Mouse (Mus musculus) ovary, postnatal 36 days (tissue): Measurements from ENCODE around the gene Oca2.
A peak's percentile ranks its signal among the peaks of the same experiment; 100 is the strongest.

Source experiments
- DNase-seq: peaks from one replicate; pipeline ENCODE4 v3.0.0; 2022; ENCODE audit warnings: low spot score, mixed read lengths

Gene Oca2

GRCm38 (mm10) chr7:56382706-56383105 lies 143.1 kb downstream of the Oca2 start:
- DNase-seq: no peak

DNA sequence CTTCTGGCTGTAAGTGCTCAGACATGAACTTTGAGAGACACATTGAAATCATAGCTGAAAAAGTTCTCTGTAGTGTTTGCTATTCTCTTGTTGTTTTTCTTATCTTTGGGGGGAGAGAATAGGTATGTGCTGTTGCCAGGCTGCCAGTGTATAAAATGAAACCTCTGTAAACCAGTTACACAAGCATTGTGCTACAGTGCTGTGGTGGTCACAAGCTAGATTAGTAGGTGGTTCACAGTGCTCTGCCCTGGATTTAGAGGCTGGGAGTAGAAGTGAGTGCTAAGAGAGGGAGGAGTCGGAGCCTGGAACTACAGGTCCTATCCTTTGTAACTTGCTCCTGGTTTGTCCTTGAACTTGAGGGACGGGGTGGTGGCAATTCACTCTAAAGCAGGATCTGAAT lies 148.7 kb downstream of the Oca2 start:
- no peak for DNase-seq

DNA sequence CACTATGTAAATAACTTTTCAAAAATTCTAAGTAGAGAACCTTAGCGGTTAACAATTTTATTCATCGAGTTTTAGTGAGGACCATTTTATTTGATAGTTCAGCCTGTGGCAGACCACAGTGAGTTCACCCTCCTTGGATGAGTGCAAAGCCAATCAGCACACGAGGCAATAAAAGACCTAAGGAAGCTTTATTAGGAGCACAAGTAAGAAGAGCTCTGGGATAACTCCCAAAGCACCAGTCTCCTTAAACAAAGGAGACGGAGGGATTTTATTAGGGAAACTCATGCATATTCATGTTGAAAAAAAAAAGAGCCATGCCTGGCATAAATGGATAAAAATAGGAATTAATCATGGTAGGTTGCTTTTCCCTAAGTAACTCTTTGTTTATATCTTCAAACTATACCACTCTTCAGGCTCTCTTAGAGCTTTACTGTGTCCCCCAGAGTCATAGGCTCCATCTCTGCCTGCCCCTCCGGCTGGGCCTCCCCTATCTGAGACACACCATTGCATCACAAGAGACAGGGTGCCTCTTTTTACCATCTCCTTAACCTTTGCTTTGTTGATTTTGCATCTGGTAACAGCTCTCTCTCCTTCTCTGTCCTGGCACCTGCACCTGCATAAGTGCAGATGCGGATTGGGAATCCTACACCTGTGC lies 178.7 kb downstream of the Oca2 start:
- no peak for DNase-seq

- DNase-seq: peak; percentile 18
These were observed 179.8 kb downstream of the Oca2 start for GRCm38 (mm10) chr7:56419253-56419844.

- no peak for DNase-seq
These were observed 182.4 kb downstream of the Oca2 start for GRCm38 (mm10) chr7:56421946-56422345.

- DNase-seq: no peak
These were observed 184.0 kb downstream of the Oca2 start for GRCm38 (mm10) chr7:56423548-56423947.

GRCm38 (mm10) chr7:56460814-56461520 lies 221.4 kb downstream of the Oca2 start:
- DNase-seq: no peak

DNA sequence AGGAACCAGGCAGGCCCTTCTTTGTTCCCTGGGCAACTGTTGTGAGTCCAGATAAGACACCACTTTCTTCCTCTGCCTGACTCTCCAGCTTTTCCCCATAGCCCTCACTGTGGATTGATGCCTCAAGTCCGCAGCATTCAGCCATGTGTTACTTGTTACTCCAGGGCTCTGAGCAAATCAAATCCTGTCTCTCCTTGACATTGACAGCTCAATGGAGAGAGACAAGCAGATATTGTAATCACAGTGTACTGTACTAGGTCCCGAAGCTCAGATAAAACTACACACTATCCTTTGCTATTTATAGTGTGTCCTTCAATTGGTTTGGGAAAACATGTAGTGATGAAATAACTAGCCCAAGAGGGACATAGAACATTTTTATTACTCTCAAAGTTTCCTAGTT lies 258.7 kb downstream of the Oca2 start:
- no peak for DNase-seq

DNA sequence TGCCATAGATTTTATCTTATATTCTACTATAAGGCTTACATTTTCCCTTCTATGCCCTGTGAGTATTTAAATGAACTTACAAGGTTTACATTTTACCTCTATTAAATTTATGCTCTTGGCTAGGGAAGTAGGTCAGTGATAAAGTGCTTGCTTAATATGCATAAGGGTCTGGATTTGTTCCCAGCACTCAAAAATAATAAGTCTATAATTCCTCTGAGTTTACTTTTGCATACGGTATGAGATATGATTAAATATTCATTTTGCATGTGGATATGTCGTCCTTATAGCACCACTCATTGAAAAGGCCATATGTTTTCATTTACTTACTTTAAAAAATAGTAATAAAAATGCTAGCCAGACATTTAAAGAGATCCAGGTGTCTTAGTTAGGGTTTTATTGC lies 259.8 kb downstream of the Oca2 start:
- no peak for DNase-seq

GRCm38 (mm10) chr7:56499767-56500166 lies 260.2 kb downstream of the Oca2 start:
- no peak for DNase-seq

- no peak for DNase-seq
These were observed 260.9 kb downstream of the Oca2 start for GRCm38 (mm10) chr7:56500438-56500837.

- DNase-seq: no peak
These were observed 279.0 kb downstream of the Oca2 start for GRCm38 (mm10) chr7:56518581-56518980.

GRCm38 (mm10) chr7:56519741-56520140 lies 280.2 kb downstream of the Oca2 start:
- DNase-seq: no peak

DNA sequence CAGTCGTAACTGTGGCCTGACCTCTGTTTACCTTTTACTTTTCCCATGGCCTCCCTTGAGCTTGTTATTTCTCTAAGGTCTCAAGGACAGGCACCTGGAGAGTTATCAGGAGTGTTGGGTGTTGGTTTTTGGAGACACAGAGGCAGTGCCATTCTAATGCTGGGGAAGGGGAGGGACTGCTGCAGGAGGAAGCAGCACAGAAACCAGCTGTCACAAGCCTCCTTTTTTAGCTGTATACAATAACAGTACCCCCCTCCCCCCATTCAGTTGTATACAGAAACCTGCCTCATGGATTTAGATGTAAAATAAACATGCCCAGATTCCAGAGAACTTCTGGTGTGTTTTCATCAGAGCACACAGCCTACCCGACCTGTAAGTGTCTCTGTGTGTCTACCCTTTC lies 295.3 kb downstream of the Oca2 start:
- no peak for DNase-seq

DNA sequence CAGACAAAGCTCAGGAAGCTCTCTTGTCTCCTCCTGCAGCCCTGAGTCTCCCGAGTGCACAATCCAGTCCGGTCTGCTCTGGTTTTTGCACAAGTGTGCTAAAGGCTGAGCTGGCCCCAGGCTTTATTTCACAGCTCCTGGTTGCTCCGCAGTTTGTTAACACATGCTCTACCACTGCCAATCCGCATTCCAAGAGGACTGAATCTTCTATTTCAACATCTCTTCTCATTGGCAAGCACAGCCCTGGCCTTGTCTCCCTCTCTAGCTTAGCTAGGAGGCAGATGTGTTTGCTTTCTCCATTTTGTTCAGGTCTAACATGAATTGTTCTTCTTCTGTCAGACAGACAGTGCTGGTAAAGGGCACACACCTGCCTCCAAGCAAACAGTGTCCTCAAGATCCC lies 309.7 kb downstream of the Oca2 start:
- DNase-seq: peak; percentile 3

DNA sequence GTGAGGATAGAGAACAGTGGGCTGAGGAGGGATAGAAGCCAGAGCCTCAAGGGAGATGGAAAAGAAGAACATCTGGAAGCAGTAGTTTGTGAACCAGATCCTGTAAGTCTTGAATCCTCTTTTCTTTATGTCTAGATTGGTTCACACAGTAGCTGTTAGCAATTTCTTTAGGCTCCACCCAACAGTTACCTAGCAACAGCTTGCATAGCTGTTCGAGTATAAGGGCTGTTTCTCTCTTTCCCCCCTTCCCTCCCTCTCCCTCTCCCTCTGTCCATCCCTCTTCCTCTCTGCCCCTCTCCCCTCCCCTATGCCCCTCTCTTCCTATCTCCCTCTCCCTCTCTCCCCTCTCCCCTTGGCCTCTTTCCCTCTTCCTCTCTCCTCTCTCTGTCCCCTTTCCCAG lies 312.2 kb downstream of the Oca2 start:
- DNase-seq: no peak
